Comparison of ENCODE assay signal across 8 mouse cellular contexts in genomic region chr1:176223196-176223595, GRCm38 (mm10). TPM values are rescaled to one million over a fixed set of nuclear protein-coding genes. Genes with fewer than 3 reads are reported as not detected.
A peak's percentile ranks its signal among the peaks of the same experiment; 100 is the strongest.
DNase-seq lines count a peak whose midpoint lies in the region; ATAC-seq and TF ChIP-seq lines count a peak whose summit lies in the region.
"Had no signal": no experiment of that assay in that cellular context is flagged by ENCODE, and none has a peak within 500 bp of the region (broad histone marks: within the 10 kb centered on the region; RNA-seq: fewer than 3 reads in every experiment).

No protein-coding gene starts in this region.

- H3K4me2 ChIP-seq in forebrain, postnatal 0 days (ENCODE audit: low read depth): no peak overlapping the region
- no peak overlapping the region for H3K4me2 ChIP-seq in hindbrain, embryonic 13.5 days
- H3K4me2 ChIP-seq: liver, embryonic 13.5 days had no signal

- TF ChIP-seq CTCF in forebrain, postnatal 0 days (IDR thresholded peaks at IDR 0.05; ENCODE audit: low read depth): peak; percentile 91

- peak; percentile 22 for DNase-seq in WW6 (ENCODE audit: low read depth, low spot score)
- DNase-seq in cerebellum, adult 11-12 months: peak; percentile 78
- DNase-seq in forebrain, postnatal 0 days: peak; percentile 77
- peak; percentile 78 to 82 for DNase-seq in layer of hippocampus, postnatal 10 days (ENCODE audit: low spot score in 2 of 2)
- peak; percentile 46 for DNase-seq in lung, postnatal 36 days
- DNase-seq in right cerebral cortex, postnatal 10 days (ENCODE audit: low spot score in 2 of 2): peak; percentile 58 to 79
- DNase-seq: liver, embryonic 13.5 days had no signal

- no peak overlapping the region for H3K9ac ChIP-seq in forebrain, postnatal 0 days
- no peak overlapping the region for H3K9ac ChIP-seq in hindbrain, embryonic 13.5 days
- H3K9ac ChIP-seq: liver, embryonic 13.5 days had no signal

- peak; percentile 77 for ATAC-seq in forebrain, postnatal 0 days
- peak; percentile 82 for ATAC-seq in hindbrain, embryonic 13.5 days (ENCODE audit: low FRiP score)

- H3K4me3 ChIP-seq in forebrain, postnatal 0 days (ENCODE audit: low read depth, low read length): no peak overlapping the region
- no peak overlapping the region for H3K4me3 ChIP-seq in hindbrain, embryonic 13.5 days
- H3K4me3 ChIP-seq: liver, embryonic 13.5 days had no signal

- no peaks in the 10 kb centered on the region for H3K9me3 ChIP-seq in forebrain, postnatal 0 days (ENCODE audit: low read length)
- H3K9me3 ChIP-seq in hindbrain, embryonic 13.5 days: no peaks in the 10 kb centered on the region
- H3K9me3 ChIP-seq: liver, embryonic 13.5 days had no signal

- H3K27ac ChIP-seq in forebrain, postnatal 0 days (ENCODE audit: low read depth, low read length): no peak overlapping the region
- H3K27ac ChIP-seq in hindbrain, embryonic 13.5 days: no peak overlapping the region
- H3K27ac ChIP-seq: liver, embryonic 13.5 days had no signal

- no peaks in the 10 kb centered on the region; the same call in 1 of the 2 replicates for H3K4me1 ChIP-seq in forebrain, postnatal 0 days (ENCODE audit: insufficient read depth)
- H3K4me1 ChIP-seq in hindbrain, embryonic 13.5 days (replicated peaks): 0 out of 2 replicates have a peak, but pooled peaks cover 6% of the 10 kb centered on the region
- H3K4me1 ChIP-seq: liver, embryonic 13.5 days had no signal

- 0 out of 2 replicates have a peak, but pooled peaks cover 4% of the 10 kb centered on the region for H3K27me3 ChIP-seq in forebrain, postnatal 0 days (ENCODE audit: insufficient read depth, low read length)
- H3K27me3 ChIP-seq in hindbrain, embryonic 13.5 days: no peaks in the 10 kb centered on the region
- H3K27me3 ChIP-seq: liver, embryonic 13.5 days had no signal

- WGBS in forebrain, postnatal 0 days: 7% methylated on average over 12 of the region's 12 CpGs
- WGBS in hindbrain, embryonic 13.5 days: 7% methylated on average over 12 of the region's 12 CpGs

- H3K36me3 ChIP-seq in forebrain, postnatal 0 days (ENCODE audit: insufficient read depth): no peaks in the 10 kb centered on the region
- H3K36me3 ChIP-seq in hindbrain, embryonic 13.5 days: no peaks in the 10 kb centered on the region
- H3K36me3 ChIP-seq: liver, embryonic 13.5 days had no signal

RNA-seq across cellular contexts. Expression of gene Pld5, which starts 51.9 kb away (rescaled TPM):
- 1.9 and 2.9 TPM in 2 replicates for total RNA-seq in forebrain, postnatal 0 days (2014; rRNA removed)
- polyA plus RNA-seq in forebrain, postnatal 0 days (2015; fragmentation: Nextera tagmentation; extraction: Ambion mirVana): 0.89 and 1.7 TPM in 2 replicates
- polyA plus RNA-seq in hindbrain, embryonic 13.5 days (2015; fragmentation: Nextera tagmentation; extraction: Ambion mirVana): 5.9 and 6.2 TPM in 2 replicates
- 1 to 10 TPM; 1.3 to 2.1 TPM for total RNA-seq in layer of hippocampus, postnatal 10 days (2021)

Comparison
In these comparisons a context has a peak if more than half of its experiments do, and no peak if none do; other contexts are left out.
1. DNase-seq: peak in every context shown above with its lines; median percentile 80 in layer of hippocampus, postnatal 10 days; 78 in cerebellum, adult 11-12 months; 77 in forebrain, postnatal 0 days; 68 in right cerebral cortex, postnatal 10 days; 46 in lung, postnatal 36 days; 22 in WW6.